Mouse (Mus musculus): ENCODE measurements around the gene Nat8f2. TPM values are rescaled to one million over a fixed set of nuclear protein-coding genes. Genes with fewer than 3 reads are reported as not detected.

Gene Nat8f2
- polyA plus RNA-seq (2017; shearing (Covaris generic)) = not detected

GRCm38 (mm10) chr6:85869006-85869405 lies at the start of gene Nat8f2:
Gene Nat8f2, minus strand, starts transcription at chr6:85869158.

GRCm38 (mm10) chr6:85915539-85916513 lies 46.9 kb upstream of the Nat8f2 start, which contains the start of gene Nat8f1:
Gene Nat8f1, minus strand, starts transcription at chr6:85915687.

DNA sequence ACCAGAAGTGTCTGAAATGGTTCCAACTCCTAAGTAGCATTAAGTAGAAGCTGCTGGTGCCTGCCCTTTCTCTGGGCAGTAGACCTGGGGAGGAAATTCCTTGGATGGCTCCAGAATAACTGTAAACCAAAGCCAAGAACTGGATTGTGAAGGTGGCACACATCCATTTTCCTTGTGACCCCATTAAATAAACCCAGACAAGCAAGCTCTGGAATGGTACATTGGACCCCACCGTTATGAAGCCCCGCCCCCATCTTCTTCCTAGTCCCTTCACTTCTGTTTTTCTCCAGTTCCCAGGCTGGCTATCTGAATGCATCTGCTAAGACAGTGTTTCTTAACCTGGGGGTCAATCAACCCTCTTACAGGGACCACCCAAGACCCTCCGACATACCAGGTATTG lies 42.6 kb upstream of the Nat8f2 start, which contains the start of gene Tprkb:
Tprkb (plus strand) TSS at position 279 of the 400 bp plus-strand sequence.

DNA sequence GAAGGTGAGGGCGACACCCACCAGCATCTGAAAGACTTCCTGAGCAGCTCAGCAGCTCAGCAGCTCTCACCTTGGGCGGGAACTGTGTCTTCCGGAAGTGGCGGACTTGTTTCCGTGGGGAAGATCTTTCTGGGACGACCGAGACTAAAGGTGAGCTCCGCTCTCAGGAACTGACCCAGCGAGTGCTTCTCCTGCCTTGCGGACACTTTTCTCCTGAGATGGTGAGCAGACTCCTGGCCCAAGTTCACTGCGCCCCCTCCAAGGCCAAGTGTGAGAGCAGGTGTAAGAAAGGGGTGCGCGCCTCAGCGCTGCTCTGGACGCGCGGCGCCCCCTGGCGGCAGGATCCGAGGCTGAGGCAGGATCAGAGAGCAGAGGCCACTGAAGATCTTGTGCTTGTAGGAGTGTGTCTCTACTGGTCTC lies 35.7 kb upstream of the Nat8f2 start, which contains the start of gene Nat8f4:
Nat8f4 (minus strand) TSS at position 243 of the 420 bp plus-strand sequence.

GRCm38 (mm10) chr6:85831796-85832321 lies 37.1 kb downstream of the Nat8f2 start, which contains the start of gene Nat8:
Gene Nat8, minus strand, starts transcription at chr6:85832082.

DNA sequence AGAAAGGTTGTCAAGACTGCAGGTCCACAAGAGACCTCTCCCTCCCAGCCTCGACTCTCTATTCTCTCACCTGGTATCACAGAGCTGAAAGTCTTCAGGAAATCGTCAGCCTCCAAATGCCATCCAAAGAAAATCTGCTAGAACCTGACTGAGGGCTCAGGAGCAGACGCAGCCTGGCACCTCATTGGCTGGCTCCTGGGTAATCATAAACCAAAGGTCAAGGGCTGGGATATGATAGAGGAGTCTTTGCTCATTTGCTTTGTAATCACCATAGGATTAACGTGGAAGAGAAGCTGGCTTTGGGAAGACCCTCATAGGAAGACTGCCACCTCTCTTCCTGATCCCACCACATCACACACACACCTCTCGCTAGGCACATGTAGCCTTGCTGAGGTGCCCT lies 48.1 kb downstream of the Nat8f2 start, which contains the start of the genes Nat8f6 and Nat8f5:
Nat8f6 (minus strand) TSS at position 118 of the 400 bp plus-strand sequence.
Nat8f5 (minus strand) TSS at position 136 of the 400 bp plus-strand sequence.

Other genes starting within 250 kb of the Nat8f2 start
- gene Nat8f7, start 156.0 kb downstream of the Nat8f2 start, polyA plus RNA-seq (2017; shearing (Covaris generic)) = not detected
- gene Nat8f3, start 103.4 kb downstream of the Nat8f2 start, polyA plus RNA-seq (2017; shearing (Covaris generic)) = not detected
- not detected for gene Nat8f6, start 48.2 kb downstream of the Nat8f2 start, polyA plus RNA-seq (2017; shearing (Covaris generic))
- gene Nat8f5, start 48.2 kb downstream of the Nat8f2 start, polyA plus RNA-seq (2017; shearing (Covaris generic)) = not detected
- gene Nat8, start 37.1 kb downstream of the Nat8f2 start, polyA plus RNA-seq (2017; shearing (Covaris generic)) = not detected
- gene Nat8f4, start 35.7 kb upstream of the Nat8f2 start, polyA plus RNA-seq (2017; shearing (Covaris generic)) = 10.0 TPM
- gene Tprkb, start 42.7 kb upstream of the Nat8f2 start, polyA plus RNA-seq (2017; shearing (Covaris generic)) = 58.1 TPM
- gene Nat8f1, start 46.5 kb upstream of the Nat8f2 start, polyA plus RNA-seq (2017; shearing (Covaris generic)) = 13.6 TPM
- gene Dusp11, start 92.5 kb upstream of the Nat8f2 start, polyA plus RNA-seq (2017; shearing (Covaris generic)) = 208 TPM
- gene Figla, start 147.0 kb upstream of the Nat8f2 start, polyA plus RNA-seq (2017; shearing (Covaris generic)) = not detected
- gene Add2, start 159.5 kb upstream of the Nat8f2 start, polyA plus RNA-seq (2017; shearing (Covaris generic)) = not detected

All from CD4-positive, CD25-positive, alpha-beta regulatory T cell, adult 9 weeks (primary cell).